Mouse (Mus musculus) midbrain, postnatal 0 days (tissue): Measurements from ENCODE around the gene Mal. TPM values are rescaled to one million over a fixed set of nuclear protein-coding genes. Genes with fewer than 3 reads are reported as not detected.
A peak's percentile ranks its signal among the peaks of the same experiment; 100 is the strongest.

ENCODE experiments used
- ATAC-seq: fragments of 200-750 bp; cut with Nextera tagmentation; 2 replicates; pipeline ENCODE4 v1.8.0; 2017; ENCODE audit warnings: moderate number of reproducible peaks, mild to moderate bottlenecking, moderate TSS enrichment, moderate library complexity; ENCODE audit not compliant: low FRiP score
- DNase-seq: peaks from one replicate; pipeline ENCODE4 v3.0.0-alpha.2; 2015; ENCODE audit warnings: low spot score
- H3K27ac ChIP-seq: fragments of 300-500 bp; sonication (generic); 2 replicates; pipeline ENCODE4 v1.5.1; 2014; ENCODE audit warnings: low read depth, mild to moderate bottlenecking, low read length, mixed read lengths
- H3K27me3 ChIP-seq: fragments of 300-500 bp; sonication (generic); 2 replicates; pipeline ENCODE4 v1.6.1; 2014; ENCODE audit warnings: low read length, control low read depth, mixed read lengths; ENCODE audit not compliant: insufficient read depth
- H3K36me3 ChIP-seq: fragments of 300-500 bp; sonication (generic); 2 replicates; pipeline ENCODE4 v1.6.1; 2014; ENCODE audit warnings: low read length, control low read depth, mixed read lengths; ENCODE audit not compliant: insufficient read depth
- H3K4me1 ChIP-seq: fragments of 300-500 bp; sonication (generic); 2 replicates; pipeline ENCODE4 v1.6.1; 2014; ENCODE audit warnings: mild to moderate bottlenecking, control low read depth, antibody characterized with exemption, low read length, mixed read lengths; ENCODE audit not compliant: insufficient read depth
- H3K4me2 ChIP-seq: fragments of 300-500 bp; sonication (generic); 2 replicates; pipeline ENCODE4 v1.6.1; 2014; ENCODE audit warnings: low read depth, mild to moderate bottlenecking, low read length, mixed read lengths; ENCODE audit not compliant: poor library complexity, severe bottlenecking
- H3K4me3 ChIP-seq: fragments of 300-500 bp; sonication (generic); 2 replicates; pipeline ENCODE4 v1.5.1; 2014; ENCODE audit warnings: low read depth, mild to moderate bottlenecking, low read length, moderate library complexity
- H3K9ac ChIP-seq: fragments of 300-500 bp; sonication (generic); replicated peaks from 2 replicates; pipeline ENCODE4 v1.6.1; 2014; ENCODE audit warnings: mild to moderate bottlenecking, low read length, moderate library complexity, mixed read lengths; ENCODE audit not compliant: poor library complexity, severe bottlenecking
- H3K9me3 ChIP-seq: fragments of 300-500 bp; sonication (generic); 2 replicates; pipeline ENCODE4 v1.6.1; 2016; ENCODE audit warnings: low read length, control low read depth
- CTCF ChIP-seq: IDR thresholded peaks from 2 replicates; pipeline ENCODE4 v1.5.1; 2016; ENCODE audit warnings: antibody characterized with exemption, mild to moderate bottlenecking
- WGBS: fragments of 180-500 bp; shearing (Covaris S2); extraction: QIAGEN DNeasy Blood & Tissue Kit; methylation state at CpG from one replicate; pipeline ENCODE4 v1.1.7; 2014; 5-methylcytosine and 5-hydroxymethylcytosine counted together
- polyA plus RNA-seq: library from polyadenylated mRNA; unstranded; fragments of >200 nt; fragmentation: Nextera tagmentation; extraction: Ambion mirVana; gene quantifications from 2 replicates; pipeline ENCODE4 v1.2.1, GENCODE M21; 2015
- total RNA-seq: library from RNA; depleted of rRNA; stranded (reverse); fragments of >200 nt; gene quantifications from 2 replicates; pipeline ENCODE4 v1.2.3, GENCODE M21; 2014

The Mal gene
- total and polyA plus RNA-seq, 2 experiments from 2014 or later: 2.1 to 2.6 TPM

- WGBS: 42% methylated on average over 1 of the region's 2 CpGs
- TF ChIP-seq CTCF: no peak
- ATAC-seq: no peak
- Histone ChIP-seq H3K9me3 (no peaks in the 10 kb centered on the region), H3K27ac (no peak overlapping the region), H3K9ac (no peak overlapping the region), H3K4me1 (no peaks in the 10 kb centered on the region), H3K4me2 (no peak overlapping the region), H3K4me3 (no peak overlapping the region), H3K27me3 (no peaks in the 10 kb centered on the region), H3K36me3 (no peaks in the 10 kb centered on the region)
- no peak for DNase-seq
These were observed 6.2 kb upstream of the Mal start for GRCm38 (mm10) chr2:127662708-127663107.

DNA sequence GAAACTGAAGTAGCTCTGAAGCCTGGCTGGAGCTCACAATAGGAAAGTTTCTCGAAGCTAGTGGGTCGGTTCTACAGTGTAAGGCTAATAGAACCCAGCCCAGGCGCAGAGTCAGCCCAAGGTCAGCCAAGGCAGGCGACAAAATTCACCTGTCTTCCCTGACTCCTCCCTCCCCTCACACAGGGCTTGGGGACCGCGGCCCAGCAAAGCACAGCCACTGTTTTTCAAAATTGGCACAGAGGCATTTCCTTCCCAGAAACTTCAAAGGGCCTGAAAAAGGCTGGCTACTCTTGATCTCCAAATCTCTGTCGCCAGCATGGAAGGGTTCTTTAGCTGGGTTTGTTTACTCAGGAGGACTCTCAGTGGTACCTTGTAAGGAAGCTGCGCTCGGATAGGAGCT lies 1.1 kb downstream of the Mal start:
- H3K4me3 ChIP-seq: peak overlapping the region; percentile 51; the same call in 1 of the 2 replicates
- H3K4me2 ChIP-seq: peak overlapping the region; percentile 96
- TF ChIP-seq CTCF: no peak
- 9% methylated on average over 9 of the region's 9 CpGs for WGBS
- peaks cover 30% of the 10 kb centered on the region for H3K27me3 ChIP-seq
- no peak for DNase-seq
- no peaks in the 10 kb centered on the region for H3K36me3 ChIP-seq
- 0 out of 2 replicates have a peak, but pooled peaks cover 3% of the 10 kb centered on the region for H3K4me1 ChIP-seq
- no peak for ATAC-seq
- H3K9ac ChIP-seq: peak overlapping the region; percentile 39; the same call in 1 of the 2 replicates
- no peak overlapping the region for H3K27ac ChIP-seq
- no peaks in the 10 kb centered on the region for H3K9me3 ChIP-seq

DNA sequence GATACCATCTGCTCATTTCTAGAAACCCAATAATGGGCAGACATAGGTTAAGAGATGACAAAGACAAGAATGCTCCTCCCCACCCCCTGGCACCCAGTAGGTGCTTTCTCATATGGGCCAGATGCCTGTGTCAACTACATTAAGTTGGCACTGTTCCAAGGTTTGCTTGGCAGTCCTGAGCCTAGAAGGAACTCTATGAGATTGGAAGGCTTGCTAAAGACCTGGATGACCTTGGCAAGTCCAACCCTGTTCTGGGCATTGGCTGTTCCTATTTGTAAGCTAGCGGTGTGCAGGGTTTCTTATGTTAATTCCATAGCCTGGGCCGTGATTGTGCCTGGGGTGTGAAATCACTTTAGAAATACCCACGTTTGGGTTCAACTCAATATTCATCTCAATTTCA lies 1.7 kb downstream of the Mal start:
- WGBS: 48% methylated on average over 3 of the region's 3 CpGs
- Histone ChIP-seq H3K27me3 (peaks cover 30% of the 10 kb centered on the region), H3K9me3 (no peaks in the 10 kb centered on the region), H3K4me2 (no peak overlapping the region), H3K36me3 (no peaks in the 10 kb centered on the region), H3K4me3 (no peak overlapping the region), H3K9ac (no peak overlapping the region), H3K27ac (no peak overlapping the region), H3K4me1 (0 out of 2 replicates have a peak, but pooled peaks cover 3% of the 10 kb centered on the region)
- DNase-seq (no peak), ATAC-seq (no peak)
- no peak for TF ChIP-seq CTCF

DNA sequence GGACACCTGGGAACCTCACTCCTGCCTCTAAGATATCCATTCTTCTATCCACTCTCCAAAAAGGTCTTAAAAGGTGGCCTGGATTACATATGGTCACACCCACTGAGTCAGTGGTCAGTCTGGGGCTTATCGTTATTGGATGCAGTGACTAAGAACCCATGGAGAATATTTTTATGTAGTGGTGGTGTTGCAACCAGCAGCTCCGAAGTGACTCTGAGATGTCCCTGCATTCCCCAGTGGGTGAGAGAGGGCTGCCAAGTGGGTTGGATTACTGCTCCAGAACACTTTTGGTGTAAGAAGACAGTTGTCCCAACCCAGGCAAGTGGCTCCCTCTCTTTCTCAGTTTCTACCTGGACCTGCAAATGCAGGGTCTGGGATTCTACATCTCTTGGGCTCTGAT lies 3.7 kb downstream of the Mal start:
- WGBS: 85% methylated on average over 2 of the region's 2 CpGs
- Histone ChIP-seq H3K9ac (no peak overlapping the region), H3K36me3 (no peaks in the 10 kb centered on the region), H3K4me1 (0 out of 2 replicates have a peak, but pooled peaks cover 3% of the 10 kb centered on the region), H3K27me3 (peaks cover 30% of the 10 kb centered on the region), H3K4me3 (no peak overlapping the region), H3K27ac (no peak overlapping the region), H3K4me2 (no peak overlapping the region), H3K9me3 (no peaks in the 10 kb centered on the region)
- no peak for TF ChIP-seq CTCF
- DNase-seq (no peak), ATAC-seq (no peak)

DNA sequence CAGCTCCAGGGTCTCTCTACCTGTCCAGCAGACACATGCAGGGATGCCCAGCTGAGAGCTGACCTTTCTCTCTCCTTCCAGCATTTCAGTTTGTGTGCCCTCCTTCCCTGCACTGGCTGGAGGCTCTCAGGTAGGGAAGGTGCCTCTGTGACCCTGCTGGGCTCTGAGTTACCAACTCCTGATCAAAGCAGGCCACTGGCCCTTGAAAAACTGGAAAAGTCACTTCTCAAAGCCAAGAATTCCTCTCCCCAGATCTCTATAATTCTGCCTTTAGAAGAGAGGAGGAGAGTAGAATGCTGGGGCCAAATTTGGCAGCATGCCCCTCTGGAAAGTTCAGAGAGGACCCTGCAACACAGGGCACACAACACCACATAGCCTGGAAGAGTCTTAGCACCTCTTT lies 4.2 kb downstream of the Mal start:
- Histone ChIP-seq H3K4me1 (0 out of 2 replicates have a peak, but pooled peaks cover 3% of the 10 kb centered on the region), H3K27me3 (peaks cover 27% of the 10 kb centered on the region), H3K27ac (no peak overlapping the region), H3K36me3 (no peaks in the 10 kb centered on the region), H3K9ac (no peak overlapping the region), H3K4me2 (no peak overlapping the region), H3K4me3 (no peak overlapping the region), H3K9me3 (no peaks in the 10 kb centered on the region)
- no peak for DNase-seq
- ATAC-seq: no peak
- TF ChIP-seq CTCF: no peak

- Histone ChIP-seq H3K4me2 (no peak overlapping the region), H3K27ac (no peak overlapping the region), H3K9ac (no peak overlapping the region), H3K27me3 (peaks cover 20% of the 10 kb centered on the region), H3K36me3 (no peaks in the 10 kb centered on the region), H3K9me3 (no peaks in the 10 kb centered on the region), H3K4me1 (0 out of 2 replicates have a peak, but pooled peaks cover 3% of the 10 kb centered on the region), H3K4me3 (no peak overlapping the region)
- DNase-seq: no peak
- no peak for TF ChIP-seq CTCF
- 69% methylated on average over 5 of the region's 5 CpGs for WGBS
- ATAC-seq: no peak
These were observed 4.9 kb downstream of the Mal start for GRCm38 (mm10) chr2:127651601-127652000.
